ENCODE assay signal across 1 mouse cellular context in the genomic region with DNA sequence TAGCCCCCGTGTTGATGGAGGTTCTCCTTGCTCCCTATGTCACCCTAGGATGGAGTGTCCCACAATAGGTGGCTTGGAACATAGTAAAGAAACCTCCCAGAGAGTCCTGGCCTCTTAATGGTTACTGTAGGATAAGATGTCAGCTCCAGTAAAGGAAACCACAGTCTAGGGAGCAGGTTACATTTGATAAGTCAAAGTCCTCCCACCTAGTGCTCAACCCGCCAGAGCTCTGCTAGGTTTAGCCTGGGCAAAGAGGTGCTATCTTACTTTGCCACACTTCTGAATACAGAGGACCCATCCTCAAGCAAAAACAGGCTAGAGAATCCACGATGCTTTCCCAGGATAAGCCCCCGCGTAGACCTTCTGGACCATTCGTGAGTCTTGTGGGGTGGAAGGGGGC.
TF ChIP-seq lines count a peak whose summit lies in the region.

No protein-coding gene starts in this region.

TF ChIP-seq in MEL, 35 proteins besides CTCF, POLR2A, EP300 and RAD21:
- TF ChIP-seq E2F4 (IDR thresholded peaks at IDR 0.05; ENCODE audit: borderline replicate concordance, low read depth, low read length): no peak
- peak; percentile 22; the same call in 1 of the 2 replicates for TF ChIP-seq ETS1 (IDR thresholded peaks at IDR 0.05; ENCODE audit: low read depth, low read length)
- TF ChIP-seq ZKSCAN1 (IDR thresholded peaks at IDR 0.05; ENCODE audit: low read depth, low read length): no peak
- TF ChIP-seq MYC (IDR thresholded peaks at IDR 0.05; ENCODE audit: low read depth, low read length): no peak
- no peak for TF ChIP-seq ZNF384 (IDR thresholded peaks at IDR 0.05; ENCODE audit: low read depth, low read length)
- no peak for TF ChIP-seq HCFC1 (IDR thresholded peaks at IDR 0.05; ENCODE audit: low read depth, low read length)
- TF ChIP-seq USF1 (IDR thresholded peaks at IDR 0.05; ENCODE audit: low read depth, low read length): no peak
- TF ChIP-seq ZC3H11A (IDR thresholded peaks at IDR 0.05; ENCODE audit: low read depth, low read length): no peak
- TF ChIP-seq MYB (IDR thresholded peaks at IDR 0.05; ENCODE audit: low read depth, low read length): no peak
- no peak for TF ChIP-seq ELF1 (IDR thresholded peaks at IDR 0.05; ENCODE audit: low read depth, low read length)
- peak; percentile 19; the same call in 1 of the 2 replicates for TF ChIP-seq SMC3 (IDR thresholded peaks at IDR 0.05; ENCODE audit: low read depth, low read length)
- peak; percentile 78 for TF ChIP-seq TAL1 (IDR thresholded peaks at IDR 0.05; ENCODE audit: low read length)
- no peak for TF ChIP-seq POLR2AphosphoS2 (IDR thresholded peaks at IDR 0.05; ENCODE audit: low read length)
- TF ChIP-seq NELFE (IDR thresholded peaks at IDR 0.05; ENCODE audit: low read depth, low read length): no peak
- TF ChIP-seq MXI1 (IDR thresholded peaks at IDR 0.05; ENCODE audit: low read depth, low read length): 0 out of 2 replicates have a peak, but pooled peaks have one; percentile 7
- TF ChIP-seq GATA1 (IDR thresholded peaks at IDR 0.05; ENCODE audit: low read depth, low read length): peak; percentile 86
- no peak for TF ChIP-seq USF2 (IDR thresholded peaks at IDR 0.05; ENCODE audit: borderline replicate concordance in 1 of 2, insufficient read depth in 1 of 2, low read depth in 1 of 2, low read length in 2 of 2)
- TF ChIP-seq KAT2A (conservative IDR thresholded peaks at IDR 0.05; ENCODE audit: low read depth, low read length): no peak
- TF ChIP-seq MAFK (IDR thresholded peaks at IDR 0.05; ENCODE audit: borderline replicate concordance, low read depth, low read length): no peak
- no peak for TF ChIP-seq MAX (IDR thresholded peaks at IDR 0.05; ENCODE audit: low read length)
- peak; percentile 72 for TF ChIP-seq RCOR1 (IDR thresholded peaks at IDR 0.05; ENCODE audit: low read depth, low read length)
- peak; percentile 43; the same call in 1 of the 2 replicates for TF ChIP-seq SIN3A (IDR thresholded peaks at IDR 0.05; ENCODE audit: low read length)
- TF ChIP-seq CHD2 (IDR thresholded peaks at IDR 0.05; ENCODE audit: low read length): no peak
- peak; percentile 73 for TF ChIP-seq TCF12 (IDR thresholded peaks at IDR 0.05; ENCODE audit: low read depth, low read length)
- TF ChIP-seq ZMIZ1 (IDR thresholded peaks at IDR 0.05; ENCODE audit: low read depth, low read length): no peak
